Mouse (Mus musculus) cerebellum, adult 11-12 months (tissue): ENCODE data around the gene Nxpe3.

Experiments
- DNase-seq: peaks from one replicate; pipeline ENCODE4 v3.0.0; 2022

Gene Nxpe3

DNA sequence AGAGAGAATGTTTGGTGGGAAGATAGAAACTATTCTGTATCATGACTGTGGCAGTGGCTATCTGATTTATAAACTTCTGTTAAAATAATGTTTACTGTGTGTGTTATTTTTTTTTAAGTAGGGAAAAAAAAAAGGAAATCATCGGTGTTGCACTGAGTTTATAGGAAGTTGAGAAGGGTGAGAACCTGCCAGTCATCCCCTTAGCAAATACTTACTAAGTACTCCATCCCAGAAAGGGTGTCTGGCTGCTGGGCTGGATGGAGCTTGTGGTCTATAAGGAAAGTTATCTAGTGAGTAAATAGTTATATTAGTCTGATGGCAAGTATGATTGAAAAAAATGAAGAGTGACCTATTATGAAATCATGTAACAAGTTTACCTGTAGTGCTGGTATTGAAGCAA is 93.5 kb downstream of the Nxpe3 start:
- DNase-seq = no peak

DNA sequence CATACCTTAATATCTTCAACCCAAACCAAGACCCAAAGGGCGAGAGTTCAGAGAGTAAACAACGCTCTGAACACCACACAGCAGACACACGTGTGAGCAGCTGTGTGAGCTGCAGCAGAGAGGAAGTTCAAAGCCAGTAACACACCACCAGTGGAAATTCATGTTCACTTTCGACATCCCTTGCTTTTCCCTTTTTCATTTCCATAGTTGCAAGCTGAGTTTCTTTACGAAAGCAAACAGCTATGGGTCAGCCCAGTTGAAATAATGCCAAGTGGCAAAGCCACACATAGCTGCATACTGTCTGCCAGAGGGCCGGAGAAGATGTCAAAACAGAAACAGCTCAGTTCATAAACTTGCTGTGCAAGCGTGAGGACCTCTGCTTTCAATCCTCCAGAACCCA is 96.2 kb downstream of the Nxpe3 start:
- DNase-seq = no peak

DNA sequence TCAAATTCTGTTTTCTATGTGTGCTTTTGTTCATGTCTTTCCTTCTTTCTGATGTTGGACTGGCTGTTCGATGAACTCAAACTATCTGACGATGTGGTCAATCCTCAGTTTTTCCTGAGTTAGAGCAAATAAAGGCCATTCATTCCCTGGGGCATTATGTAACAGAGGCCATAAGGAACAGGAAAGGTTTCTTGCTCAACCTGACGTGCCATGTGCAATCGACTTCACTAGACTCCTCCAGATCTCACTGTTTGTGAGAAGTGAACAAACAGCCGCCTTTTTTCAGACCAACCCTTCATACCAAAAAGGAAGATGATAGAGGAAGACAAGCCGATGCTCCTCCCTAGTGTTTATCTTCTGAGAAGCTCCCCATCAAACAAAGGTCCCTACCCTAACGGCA is 104.8 kb downstream of the Nxpe3 start:
- DNase-seq = no peak
